8 mouse cellular contexts compared by ENCODE assay signal in the genomic region with DNA sequence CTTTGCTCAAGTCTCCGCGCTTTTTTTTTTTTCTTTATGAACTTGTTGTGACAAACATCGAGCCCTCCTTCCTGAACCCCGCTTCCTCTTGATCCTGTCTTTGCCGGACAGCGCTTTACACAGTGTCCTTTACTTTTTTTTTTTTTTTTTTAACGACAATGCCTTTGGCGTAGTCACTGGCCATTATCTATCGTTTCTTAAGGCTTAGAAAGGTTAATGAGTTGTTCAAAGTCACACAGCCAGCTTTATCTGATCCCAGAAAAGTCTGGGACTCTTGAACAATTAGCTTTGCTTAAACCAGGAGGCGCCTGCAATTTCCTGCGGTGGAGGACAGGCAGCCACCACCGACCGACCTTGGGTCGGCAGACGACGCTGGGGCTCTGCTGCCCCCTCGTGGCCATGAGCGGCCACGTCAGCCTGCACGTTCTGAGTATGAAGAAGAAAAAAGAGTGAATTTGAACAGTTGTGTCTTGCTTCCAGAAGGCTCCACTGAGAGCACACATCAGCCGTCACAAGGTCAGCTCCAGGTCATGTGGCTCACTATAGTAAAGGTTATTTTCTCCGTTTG. TPM values are rescaled to one million over a fixed set of nuclear protein-coding genes. Genes with fewer than 3 reads are reported as not detected.
DNase-seq lines count a peak whose midpoint lies in the region; ATAC-seq and TF ChIP-seq lines count a peak whose summit lies in the region.

No protein-coding gene starts in this region.

- H3K27me3 ChIP-seq in forebrain, embryonic 12.5 days = peaks cover 79% of the 10 kb centered on the region
- H3K27me3 ChIP-seq in lung, embryonic 14.5 days (ENCODE audit: insufficient read depth, low read length) = no peaks in the 10 kb centered on the region

- peak overlapping the region; percentile 15; the same call in 1 of the 2 replicates for H3K4me2 ChIP-seq in forebrain, embryonic 12.5 days
- H3K4me2 ChIP-seq in lung, embryonic 14.5 days = peak overlapping the region; percentile 48

- no peak overlapping the region for H3K9ac ChIP-seq in forebrain, embryonic 12.5 days
- H3K9ac ChIP-seq in lung, embryonic 14.5 days = 0 out of 2 replicates have a peak overlapping the region, but pooled peaks have one; percentile 13

- ATAC-seq in forebrain, embryonic 12.5 days (ENCODE audit: low FRiP score) = 0 out of 2 replicates have a peak, but pooled peaks have one; percentile 39
- ATAC-seq in lung, embryonic 14.5 days (ENCODE audit: insufficient read depth) = peak; percentile 82

- H3K27ac ChIP-seq in brown adipose tissue, adult 24 weeks (replicated peaks; ENCODE audit: low read depth, low read length) = peak overlapping the region; percentile 40; the same call in 1 of the 2 replicates
- no peak overlapping the region for H3K27ac ChIP-seq in forebrain, embryonic 12.5 days
- H3K27ac ChIP-seq in layer of hippocampus, adult 2 months = no peak overlapping the region
- no peak overlapping the region; the same call in 1 of the 2 replicates for H3K27ac ChIP-seq in lung, embryonic 14.5 days (ENCODE audit: low read depth)

- TF ChIP-seq CTCF in layer of hippocampus, adult 2 months (conservative IDR thresholded peaks at IDR 0.05) = peak; percentile 99; the same call in 1 of the 2 replicates
- TF ChIP-seq CTCF in lung, embryonic 14.5 days (IDR thresholded peaks at IDR 0.05; ENCODE audit: low read depth) = peak; percentile 97

- no peaks in the 10 kb centered on the region for H3K36me3 ChIP-seq in forebrain, embryonic 12.5 days (replicated peaks)
- H3K36me3 ChIP-seq in lung, embryonic 14.5 days (ENCODE audit: insufficient read depth) = no peaks in the 10 kb centered on the region

- no peak overlapping the region for H3K4me3 ChIP-seq in brown adipose tissue, adult 24 weeks (ENCODE audit: insufficient read depth, low read depth, low read length)
- no peak overlapping the region for H3K4me3 ChIP-seq in forebrain, embryonic 12.5 days (replicated peaks)
- no peak overlapping the region for H3K4me3 ChIP-seq in layer of hippocampus, adult 2 months
- peak overlapping the region; percentile 11 for H3K4me3 ChIP-seq in lung, embryonic 14.5 days (ENCODE audit: low read depth, low read length)

- 5% methylated on average over 22 of the region's 22 CpGs for WGBS in forebrain, embryonic 12.5 days
- 2% methylated on average over 22 of the region's 22 CpGs for WGBS in lung, embryonic 14.5 days

- no peaks in the 10 kb centered on the region for H3K4me1 ChIP-seq in brown adipose tissue, adult 24 weeks (ENCODE audit: control insufficient read depth, insufficient read depth, insufficient read length, low read length)
- no peaks in the 10 kb centered on the region for H3K4me1 ChIP-seq in forebrain, embryonic 12.5 days
- H3K4me1 ChIP-seq in lung, embryonic 14.5 days (ENCODE audit: insufficient read depth) = no peaks in the 10 kb centered on the region

- DNase-seq in CD8-positive naive resting alpha-beta T cell, adult 2 months (ENCODE audit: low read depth in 2 of 2, low spot score in 2 of 2) = peak; percentile 24 to 53
- peak; percentile 83 to 88 for DNase-seq in heart, postnatal 10 days
- DNase-seq in layer of hippocampus, adult 2 months (ENCODE audit: low spot score in 2 of 2) = peak; percentile 34 to 81
- DNase-seq in lung, embryonic 14.5 days = peak; percentile 95
- DNase-seq in ovary, postnatal 14 days (ENCODE audit: low spot score) = peak; percentile 80
- DNase-seq in thymus, postnatal 0 days (ENCODE audit: low spot score) = peak; percentile 54

- no peaks in the 10 kb centered on the region; the same call in 1 of the 2 replicates for H3K9me3 ChIP-seq in forebrain, embryonic 12.5 days
- no peaks in the 10 kb centered on the region for H3K9me3 ChIP-seq in lung, embryonic 14.5 days (ENCODE audit: low read depth, low read length)

- intact Hi-C loops in heart, postnatal 10 days (cut with DNase I) = loop anchor here (1.0 to 2.0 kb wide), 2 partner anchors 932 to 938 kb away; no protein-coding TSS in a partner anchor

RNA-seq across cellular contexts. Expression of a gene that starts 42.3 kb away (rescaled TPM):
- 3.7 and 5.0 TPM in 2 replicates for polyA plus RNA-seq in brown adipose tissue, adult 24 weeks (2012; ENCODE audit: insufficient read depth, insufficient read length, missing spikeins)
- 1.7 and 2.3 TPM in 2 replicates for polyA plus RNA-seq in forebrain, embryonic 12.5 days (2016; fragmentation: Nextera tagmentation; extraction: Ambion mirVana)
- total RNA-seq in heart, postnatal 10 days (2021) = 10 to 100 TPM; 18.8 to 20.4 TPM
- 1 to 10 TPM; 3.5 to 3.6 TPM for total RNA-seq in layer of hippocampus, adult 2 months (2021)
- polyA plus RNA-seq in lung, embryonic 14.5 days (2014; fragmentation: Nextera tagmentation; extraction: Ambion mirVana) = 82.1 and 84.8 TPM in 2 replicates
- 1.3 and 1.4 TPM in 2 replicates for polyA plus RNA-seq in thymus, postnatal 0 days (2015; fragmentation: Nextera tagmentation; extraction: Ambion mirVana)

Comparison
In these comparisons a context has a peak if more than half of its experiments do, and no peak if none do; other contexts are left out.
1. DNase-seq: peak in every context shown above with its lines; median percentile 95 in lung, embryonic 14.5 days; 86 in heart, postnatal 10 days; 80 in ovary, postnatal 14 days; 58 in layer of hippocampus, adult 2 months; 54 in thymus, postnatal 0 days; 38 in CD8-positive naive resting alpha-beta T cell, adult 2 months.
2. RNA of a gene that starts 42.3 kb away (polyA plus RNA-seq): 82.1 to 84.8 TPM in lung, embryonic 14.5 days; 3.7 to 5.0 TPM in brown adipose tissue, adult 24 weeks, 1.7 to 2.3 TPM in forebrain, embryonic 12.5 days and 1.3 to 1.4 TPM in thymus, postnatal 0 days; every median in the first group is over 10 times any median in the second.